Mouse (Mus musculus): ENCODE data around the gene Rab3a. TPM values are rescaled to one million over a fixed set of nuclear protein-coding genes. Genes with fewer than 3 reads are reported as not detected.

Gene Rab3a
- 5.2 and 5.5 TPM in 2 replicates for total RNA-seq (2017)

- ATAC-seq (ENCODE audit: extremely low read depth, insufficient number of reproducible peaks, low FRiP score, poor library complexity, severe bottlenecking) = peak; percentile 92
Observed at GRCm38 (mm10) chr8:70754043-70754870, at the start of gene Rab3a. Gene Rab3a, plus strand, starts transcription at chr8:70754679.

DNA sequence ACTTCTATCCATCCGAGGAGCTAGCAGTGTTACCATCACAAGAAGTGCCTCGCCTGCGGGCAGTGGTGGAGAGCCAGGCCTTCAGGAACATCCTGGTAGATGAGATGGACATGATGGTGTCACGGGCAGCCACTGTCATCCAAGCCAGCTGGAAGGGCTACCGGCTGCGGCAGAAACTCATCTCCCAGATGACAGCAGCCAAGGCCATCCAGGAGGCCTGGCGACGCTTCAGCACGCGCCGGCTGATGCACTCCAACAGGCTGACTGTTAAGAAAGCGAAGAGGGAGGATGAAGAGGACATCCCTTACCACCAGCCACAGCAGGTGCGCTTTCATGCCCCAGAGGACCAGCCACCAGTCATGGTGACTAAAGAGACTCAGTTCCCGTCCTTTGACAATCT is 46.2 kb upstream of the Rab3a start:
- no peak for ATAC-seq (ENCODE audit: extremely low read depth, insufficient number of reproducible peaks, low FRiP score, poor library complexity, severe bottlenecking)

- ATAC-seq (ENCODE audit: extremely low read depth, insufficient number of reproducible peaks, low FRiP score, poor library complexity, severe bottlenecking) = no peak
Observed at GRCm38 (mm10) chr8:70709794-70710193, 44.7 kb upstream of the Rab3a start.

GRCm38 (mm10) chr8:70710296-70710695 is 44.2 kb upstream of the Rab3a start:
- ATAC-seq (ENCODE audit: extremely low read depth, insufficient number of reproducible peaks, low FRiP score, poor library complexity, severe bottlenecking) = no peak

DNA sequence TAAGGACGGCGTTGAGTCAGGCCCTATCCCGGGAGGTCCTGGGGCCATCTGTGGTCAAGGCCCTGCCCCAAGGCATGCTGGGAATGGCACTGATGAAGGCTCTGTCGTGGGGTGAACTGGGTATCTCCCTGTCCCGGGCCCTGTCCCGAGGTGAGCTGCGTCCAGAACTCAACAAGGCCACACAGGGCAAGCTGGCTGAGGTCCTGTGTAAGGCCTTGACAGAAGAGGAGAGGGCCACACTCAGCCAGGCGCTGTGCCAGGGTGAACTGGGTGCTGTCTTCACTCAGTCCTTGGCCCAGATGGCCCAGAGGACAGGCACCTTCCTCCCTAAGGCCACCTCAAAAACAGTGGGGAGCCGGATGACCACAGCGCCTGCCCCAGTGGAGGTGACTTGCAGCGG is 43.4 kb upstream of the Rab3a start:
- ATAC-seq (ENCODE audit: extremely low read depth, insufficient number of reproducible peaks, low FRiP score, poor library complexity, severe bottlenecking) = no peak

DNA sequence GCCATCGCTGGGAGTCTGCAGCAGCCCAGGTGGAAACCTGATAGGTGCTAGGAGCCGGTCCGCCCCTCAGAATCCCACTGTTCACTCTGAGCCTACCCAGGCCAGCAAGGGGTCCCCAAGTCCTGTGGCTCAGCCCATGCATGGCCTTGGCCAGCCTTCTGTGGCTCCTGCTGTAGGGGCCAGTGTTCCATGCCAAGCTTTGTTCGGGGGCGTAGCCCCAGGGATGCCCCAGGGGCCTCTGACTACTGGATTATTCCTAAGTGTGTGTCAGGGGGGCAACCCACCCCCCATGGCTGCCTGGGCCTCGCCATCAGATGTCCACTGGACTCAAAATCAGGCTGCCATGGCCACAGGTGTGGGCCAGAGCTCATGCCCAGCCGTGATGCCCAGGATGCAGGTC is 40.5 kb upstream of the Rab3a start:
- ATAC-seq (ENCODE audit: extremely low read depth, insufficient number of reproducible peaks, low FRiP score, poor library complexity, severe bottlenecking) = no peak

- no peak for ATAC-seq (ENCODE audit: extremely low read depth, insufficient number of reproducible peaks, low FRiP score, poor library complexity, severe bottlenecking)
Observed at GRCm38 (mm10) chr8:70715086-70715485, 39.4 kb upstream of the Rab3a start.

GRCm38 (mm10) chr8:70716521-70717400 is 37.7 kb upstream of the Rab3a start:
- ATAC-seq (ENCODE audit: extremely low read depth, insufficient number of reproducible peaks, low FRiP score, poor library complexity, severe bottlenecking) = no peak

DNA sequence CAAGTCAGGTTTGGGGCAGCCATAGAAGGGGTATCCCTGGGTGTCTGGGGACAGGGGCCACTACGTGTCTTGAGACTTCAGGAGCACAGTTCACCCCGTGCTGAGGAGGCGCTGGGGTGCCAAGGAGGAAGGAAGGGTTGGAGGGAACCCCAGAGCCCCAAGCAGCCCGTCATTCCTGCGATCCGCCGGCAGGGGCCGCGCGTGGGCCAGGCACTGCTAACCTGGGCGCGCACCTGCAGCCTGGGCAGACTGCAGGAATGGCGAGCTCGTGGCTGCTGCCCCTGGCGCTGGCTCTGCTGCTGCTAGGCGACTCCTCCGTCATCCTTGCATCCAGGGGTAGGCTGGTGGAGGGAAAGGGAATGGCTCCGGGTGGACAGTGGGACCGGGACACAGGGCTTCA is 36.2 kb upstream of the Rab3a start, which contains the start of gene Gm3336:
TSS of gene Gm3336 (plus strand) at position 247 of the 400 bp plus-strand sequence.
- ATAC-seq (ENCODE audit: extremely low read depth, insufficient number of reproducible peaks, low FRiP score, poor library complexity, severe bottlenecking) = peak; percentile 54

DNA sequence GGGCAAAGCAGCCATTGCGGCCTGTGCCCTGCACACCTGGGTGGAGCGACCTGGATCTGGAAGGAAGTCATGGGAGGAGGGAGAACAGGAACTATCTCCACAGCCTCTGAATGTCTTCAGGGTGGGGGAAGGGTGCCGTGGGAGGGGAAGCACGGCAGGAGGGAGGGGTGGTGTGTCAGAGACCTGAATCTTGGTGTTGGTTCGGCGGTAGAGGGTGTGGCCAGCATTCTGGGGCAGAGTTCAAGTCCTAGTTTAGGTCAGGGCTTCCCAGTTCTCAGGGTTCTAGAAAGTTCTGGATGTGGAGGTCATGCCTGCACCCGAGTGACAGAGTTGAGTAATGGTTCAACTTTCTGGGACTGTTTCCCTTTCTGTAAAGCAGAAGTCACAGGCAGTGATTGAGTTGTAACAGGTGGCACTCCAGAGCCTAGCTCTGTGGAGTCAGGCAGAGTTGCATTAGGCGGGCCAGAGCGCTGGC is 34.6 kb upstream of the Rab3a start:
- peak; percentile 4; the same call in 1 of the 2 replicates for ATAC-seq (ENCODE audit: extremely low read depth, insufficient number of reproducible peaks, low FRiP score, poor library complexity, severe bottlenecking)

GRCm38 (mm10) chr8:70720739-70721138 is 33.7 kb upstream of the Rab3a start:
- ATAC-seq (ENCODE audit: extremely low read depth, insufficient number of reproducible peaks, low FRiP score, poor library complexity, severe bottlenecking) = peak; percentile 65

DNA sequence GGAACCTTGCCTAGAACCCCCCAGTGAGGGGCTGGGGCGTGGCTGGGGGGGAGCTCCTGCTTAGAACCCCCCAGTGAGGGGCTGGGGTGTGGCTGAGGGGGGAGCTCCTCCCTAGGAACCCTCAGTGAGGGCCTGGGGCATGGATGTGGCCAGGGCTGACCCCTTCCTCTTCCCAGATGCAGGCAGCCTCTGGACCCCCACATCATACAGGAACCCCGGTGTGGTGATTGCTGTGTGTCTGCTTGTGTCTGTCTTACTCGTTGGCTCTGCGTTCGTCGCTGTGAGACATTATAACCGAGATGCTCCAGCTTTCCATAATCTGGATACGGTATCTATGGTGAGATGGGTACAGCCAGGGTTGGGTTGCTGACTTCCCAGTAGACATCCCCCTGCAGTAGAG is 32.9 kb upstream of the Rab3a start:
- ATAC-seq (ENCODE audit: extremely low read depth, insufficient number of reproducible peaks, low FRiP score, poor library complexity, severe bottlenecking) = no peak

DNA sequence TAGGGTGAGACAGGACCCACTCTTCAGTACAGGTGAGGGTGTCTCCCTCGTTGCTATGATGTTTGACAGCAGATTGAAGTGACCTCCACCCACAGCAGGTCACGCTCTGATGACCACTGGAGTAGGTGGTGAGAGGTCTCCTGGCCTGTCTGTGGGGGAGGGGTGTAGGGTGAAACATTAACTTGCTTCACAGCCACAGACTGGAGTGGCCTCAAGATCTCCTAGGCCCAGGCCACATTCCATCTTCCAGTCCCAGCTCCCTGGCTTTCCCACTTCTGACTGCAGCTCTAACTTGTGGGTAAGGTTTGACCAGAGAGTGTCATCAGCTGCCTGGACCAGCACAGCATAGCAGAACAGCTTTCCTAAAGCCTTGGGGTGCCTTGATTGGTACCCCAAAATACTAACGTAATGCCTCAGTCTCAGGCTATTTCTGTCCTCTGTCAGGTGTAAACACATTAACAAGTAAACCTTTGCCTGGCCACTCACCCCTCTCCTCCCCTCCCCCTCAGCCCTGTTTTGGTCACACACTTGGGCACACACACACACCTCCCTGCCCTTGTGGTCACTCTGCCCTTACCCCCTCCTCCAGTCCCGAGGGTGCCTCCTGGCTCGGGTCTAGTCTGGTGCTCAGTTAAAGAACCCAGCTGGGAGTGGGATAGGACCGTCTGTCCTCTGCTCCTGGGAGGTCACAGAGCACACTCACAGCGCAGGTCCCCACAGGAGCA is 30.8 kb upstream of the Rab3a start, which contains the start of gene Pde4c:
TSS of gene Pde4c (plus strand) at position 235 of the 725 bp plus-strand sequence.
- no peak for ATAC-seq (ENCODE audit: extremely low read depth, insufficient number of reproducible peaks, low FRiP score, poor library complexity, severe bottlenecking)

- ATAC-seq (ENCODE audit: extremely low read depth, insufficient number of reproducible peaks, low FRiP score, poor library complexity, severe bottlenecking) = no peak
Observed at GRCm38 (mm10) chr8:70724216-70724615, 30.3 kb upstream of the Rab3a start.

DNA sequence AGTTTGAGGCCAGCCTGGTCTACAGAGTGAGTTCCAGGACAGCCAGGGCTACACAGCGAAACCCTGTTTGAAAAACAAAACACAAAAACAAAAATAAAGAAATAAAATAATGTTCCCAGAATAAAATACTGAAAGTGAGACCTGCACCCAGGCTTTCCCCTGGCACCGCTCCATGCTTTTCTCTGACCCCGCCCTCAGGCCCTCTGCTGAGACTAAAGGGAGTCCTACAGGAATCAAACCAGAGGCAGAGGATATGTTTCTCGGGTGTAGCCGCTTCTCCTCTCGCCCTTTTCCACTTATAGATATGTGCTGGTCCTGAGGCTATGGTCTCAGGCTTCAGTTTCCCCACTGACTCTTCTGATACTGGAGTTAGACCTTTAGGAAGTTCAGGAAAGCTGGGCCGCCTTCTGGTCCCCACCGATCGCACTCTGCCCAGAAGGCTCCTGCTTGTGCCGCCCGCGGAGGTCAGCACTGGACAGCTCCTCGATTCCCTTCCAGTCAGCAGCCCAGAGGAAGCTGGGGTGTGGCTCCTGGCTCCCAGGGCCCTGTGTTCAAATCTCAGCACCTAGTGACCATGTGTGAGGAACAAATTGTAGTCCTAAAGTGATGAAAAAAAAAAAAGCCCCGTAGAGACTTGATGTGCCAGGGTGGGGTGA is 28.6 kb upstream of the Rab3a start:
- ATAC-seq (ENCODE audit: extremely low read depth, insufficient number of reproducible peaks, low FRiP score, poor library complexity, severe bottlenecking) = no peak

DNA sequence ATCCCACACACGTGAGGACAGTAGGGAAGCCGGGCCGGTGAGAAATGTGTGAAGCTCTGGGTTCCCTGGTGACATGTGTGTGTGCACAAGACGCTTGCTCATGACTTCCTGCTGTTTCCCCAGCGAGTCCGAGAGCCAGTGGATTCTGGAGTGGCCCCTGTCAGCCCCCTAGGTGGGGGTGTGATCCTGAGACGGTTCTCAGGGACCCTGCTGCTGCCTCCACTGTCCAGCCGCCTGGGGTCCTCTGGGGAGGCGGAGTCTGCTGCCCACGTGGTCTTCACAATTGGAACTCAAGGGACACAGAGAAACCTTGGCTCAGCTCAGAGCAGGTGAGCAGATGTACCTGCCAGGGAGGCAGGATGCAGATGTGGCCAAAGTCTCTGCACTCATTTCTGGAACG is 27.8 kb upstream of the Rab3a start:
- no peak for ATAC-seq (ENCODE audit: extremely low read depth, insufficient number of reproducible peaks, low FRiP score, poor library complexity, severe bottlenecking)

DNA sequence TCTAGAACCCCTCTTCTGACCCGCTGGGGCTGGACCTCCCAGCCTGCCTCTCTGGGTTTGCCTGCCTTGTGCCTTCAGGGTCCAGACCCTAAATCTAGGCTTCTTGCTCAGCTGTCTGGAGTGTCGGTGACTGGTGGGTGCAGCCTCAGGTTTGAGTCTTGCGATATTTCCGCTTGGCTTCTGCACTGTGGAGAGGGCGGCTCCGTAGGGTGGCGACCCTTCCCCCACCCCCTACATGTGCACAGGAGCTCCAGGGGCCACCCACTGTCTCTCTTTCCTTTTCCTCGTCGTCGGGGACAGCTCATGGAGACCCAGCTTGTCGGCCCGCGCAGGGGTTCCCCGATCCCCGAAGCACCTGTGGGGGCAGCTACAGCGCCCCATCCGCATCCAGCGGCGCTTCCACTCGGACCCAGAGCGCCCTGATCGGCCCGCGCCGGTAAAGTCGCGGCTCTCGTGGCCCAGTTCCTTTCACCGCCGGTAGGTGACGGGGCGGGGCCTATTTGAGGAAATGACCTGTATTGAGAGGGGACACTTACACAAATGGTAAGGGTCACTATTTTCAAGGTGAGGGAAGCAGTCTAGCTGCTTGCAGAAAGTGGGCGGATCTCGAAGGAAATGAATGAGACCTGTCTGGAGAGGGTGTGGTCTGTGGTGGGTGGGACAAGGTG is 24.5 kb upstream of the Rab3a start:
- ATAC-seq (ENCODE audit: extremely low read depth, insufficient number of reproducible peaks, low FRiP score, poor library complexity, severe bottlenecking) = peak; percentile 75

DNA sequence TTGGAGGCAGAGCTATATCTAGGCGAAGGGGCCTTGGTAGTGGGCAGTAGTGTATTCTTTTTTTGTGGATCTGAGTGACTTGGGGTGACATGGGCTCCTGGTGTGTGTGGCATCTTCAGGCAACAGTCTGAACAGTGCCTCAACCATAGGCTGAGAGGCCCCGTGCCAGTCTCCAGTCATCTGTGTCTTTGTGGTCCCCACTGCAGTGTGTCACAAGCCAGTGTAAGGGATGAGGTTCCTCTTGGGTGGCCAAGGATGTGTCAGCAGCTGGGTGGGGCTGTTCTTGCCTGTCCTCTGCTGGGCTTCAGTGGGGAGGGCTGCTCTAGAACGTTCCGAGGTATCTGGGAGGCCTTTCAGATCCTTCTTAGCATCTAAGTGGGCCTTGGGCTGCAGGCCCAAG is 23.5 kb upstream of the Rab3a start:
- peak; percentile 74 for ATAC-seq (ENCODE audit: extremely low read depth, insufficient number of reproducible peaks, low FRiP score, poor library complexity, severe bottlenecking)
